Mouse (Mus musculus) limb, embryonic 11.5 days (tissue): ENCODE results near the gene Rab8b. TPM values are rescaled to one million over a fixed set of nuclear protein-coding genes. Genes with fewer than 3 reads are reported as not detected.
"Not testable (repeated sequence)": the region's sequence is repeated elsewhere in the genome, so short reads cannot be mapped to it uniquely, and the experiment has no call there.

ENCODE experiments used
- ATAC-seq: fragments of 200-750 bp; cut with Nextera tagmentation; 2 replicates; pipeline ENCODE4 v1.8.0; 2017; ENCODE audit warnings: low read depth; ENCODE audit not compliant: insufficient number of reproducible peaks, low FRiP score, low TSS enrichment
- DNase-seq: peaks from one replicate; pipeline ENCODE4 v3.0.0-alpha.2; 2015; ENCODE audit warnings: low spot score
- H3K27ac ChIP-seq: fragments of 300-500 bp; sonication (generic); replicated peaks from 2 replicates; pipeline ENCODE4 v1.5.1; 2014; ENCODE audit warnings: low read depth, mild to moderate bottlenecking, low read length
- H3K27me3 ChIP-seq: fragments of 300-500 bp; sonication (generic); 2 replicates; pipeline ENCODE4 v1.6.1; 2014; ENCODE audit warnings: mild to moderate bottlenecking, low read length, mixed read lengths; ENCODE audit not compliant: control insufficient read depth, insufficient read depth
- H3K36me3 ChIP-seq: fragments of 300-500 bp; sonication (generic); 2 replicates; pipeline ENCODE4 v1.6.1; 2014; ENCODE audit warnings: mild to moderate bottlenecking, low read length, moderate library complexity, mixed read lengths; ENCODE audit not compliant: control insufficient read depth, insufficient read depth
- H3K4me1 ChIP-seq: fragments of 300-500 bp; sonication (generic); 2 replicates; pipeline ENCODE4 v1.6.1; 2014; ENCODE audit warnings: low read length, mixed read lengths; ENCODE audit not compliant: control insufficient read depth, insufficient read depth
- H3K4me2 ChIP-seq: fragments of 300-500 bp; sonication (generic); 2 replicates; pipeline ENCODE4 v1.6.1; 2014; ENCODE audit warnings: low read depth, mild to moderate bottlenecking, moderate library complexity; ENCODE audit not compliant: severe bottlenecking
- H3K4me3 ChIP-seq: fragments of 300-500 bp; sonication (generic); 2 replicates; pipeline ENCODE4 v1.5.1; 2014; ENCODE audit warnings: low read depth, low read length
- H3K9ac ChIP-seq: fragments of 300-500 bp; sonication (generic); 2 replicates; pipeline ENCODE4 v1.6.1; 2014; ENCODE audit warnings: mild to moderate bottlenecking, low read length
- H3K9me3 ChIP-seq: fragments of 300-500 bp; sonication (generic); 2 replicates; pipeline ENCODE4 v1.6.1; 2016; ENCODE audit warnings: low read length; ENCODE audit not compliant: control insufficient read depth
- WGBS: fragments of 180-500 bp; shearing (Covaris S2); extraction: QIAGEN DNeasy Blood & Tissue Kit; methylation state at CpG from one replicate; pipeline ENCODE4 v1.1.7; 2014; 5-methylcytosine and 5-hydroxymethylcytosine counted together
- polyA plus RNA-seq: library from polyadenylated mRNA; unstranded; fragments of >200 nt; fragmentation: Nextera tagmentation; extraction: Ambion mirVana; gene quantifications from 2 replicates; pipeline ENCODE4 v1.2.1, GENCODE M21; 2014

Rab8b gene
- polyA plus RNA-seq, 1 experiment from 2014 or later = 15.2 TPM

- Histone ChIP-seq H3K36me3 (no peaks in the 10 kb centered on the region), H3K4me2 (no peak overlapping the region), H3K9me3 (no peaks in the 10 kb centered on the region), H3K27me3 (no peaks in the 10 kb centered on the region), H3K4me1 (peaks cover 8% of the 10 kb centered on the region; the same call in 1 of the 2 replicates), H3K4me3 (no peak overlapping the region), H3K27ac (no peak overlapping the region), H3K9ac (no peak overlapping the region)
- ATAC-seq (no peak), DNase-seq (no peak)
- WGBS = 90% methylated on average over 4 of the region's 4 CpGs
These were observed 20.0 kb downstream of the Rab8b start for GRCm38 (mm10) chr9:66899526-66899925.

- 80% methylated on average over 2 of the region's 2 CpGs for whole genome bisulfite sequencing
- H3K36me3 ChIP-seq = no peaks in the 10 kb centered on the region
These were observed 20.4 kb downstream of the Rab8b start for GRCm38 (mm10) chr9:66899072-66899471.

GRCm38 (mm10) chr9:66897851-66898250 is 21.6 kb downstream of the Rab8b start:
- DNase-seq = no peak
- Histone ChIP-seq H3K27me3 (no peaks in the 10 kb centered on the region), H3K4me2 (no peak overlapping the region), H3K4me3 (no peak overlapping the region), H3K27ac (no peak overlapping the region), H3K4me1 (peaks cover 8% of the 10 kb centered on the region; the same call in 1 of the 2 replicates), H3K9me3 (no peaks in the 10 kb centered on the region), H3K9ac (no peak overlapping the region), H3K36me3 (no peaks in the 10 kb centered on the region)
- 73% methylated on average over 6 of the region's 6 CpGs for WGBS
- no peak for ATAC-seq

More at GRCm38 (mm10) chr9:66899072-66899471, 20.4 kb downstream of the Rab8b start:
- Histone ChIP-seq H3K4me2 (no peak overlapping the region), H3K27me3 (no peaks in the 10 kb centered on the region), H3K4me3 (no peak overlapping the region), H3K4me1 (peaks cover 8% of the 10 kb centered on the region; the same call in 1 of the 2 replicates), H3K27ac (no peak overlapping the region), H3K9me3 (no peaks in the 10 kb centered on the region), H3K9ac (no peak overlapping the region)
- no peak for ATAC-seq
- no peak for DNase-seq

- WGBS = 60% methylated on average over 6 of the region's 6 CpGs
These were observed 22.5 kb downstream of the Rab8b start for GRCm38 (mm10) chr9:66896951-66897350.

GRCm38 (mm10) chr9:66895995-66896394 is 23.5 kb downstream of the Rab8b start:
- WGBS = 80% methylated on average over 5 of the region's 5 CpGs
- H3K4me2 ChIP-seq = no peak overlapping the region

More at GRCm38 (mm10) chr9:66896951-66897350, 22.5 kb downstream of the Rab8b start:
- no peak overlapping the region for H3K4me2 ChIP-seq
- no peak for DNase-seq
- H3K27ac ChIP-seq = no peak overlapping the region
- no peak overlapping the region for H3K4me3 ChIP-seq
- H3K27me3 ChIP-seq = no peaks in the 10 kb centered on the region
- H3K9me3 ChIP-seq = no peaks in the 10 kb centered on the region
- H3K9ac ChIP-seq = no peak overlapping the region
- ATAC-seq = no peak
- peaks cover 8% of the 10 kb centered on the region; the same call in 1 of the 2 replicates for H3K4me1 ChIP-seq
- no peaks in the 10 kb centered on the region for H3K36me3 ChIP-seq

GRCm38 (mm10) chr9:66895035-66895779 is 24.3 kb downstream of the Rab8b start:
- H3K27ac ChIP-seq = no peak overlapping the region
- H3K4me2 ChIP-seq = no peak overlapping the region
- H3K9ac ChIP-seq = no peak overlapping the region
- WGBS = 88% methylated on average over 10 of the region's 10 CpGs
- ATAC-seq = no peak
- no peaks in the 10 kb centered on the region for H3K36me3 ChIP-seq
- H3K4me3 ChIP-seq = no peak overlapping the region
- peaks cover 8% of the 10 kb centered on the region; the same call in 1 of the 2 replicates for H3K4me1 ChIP-seq
- DNase-seq = no peak
- no peaks in the 10 kb centered on the region for H3K9me3 ChIP-seq
- H3K27me3 ChIP-seq = no peaks in the 10 kb centered on the region

More at GRCm38 (mm10) chr9:66895995-66896394, 23.5 kb downstream of the Rab8b start:
- no peaks in the 10 kb centered on the region for H3K27me3 ChIP-seq
- H3K9ac ChIP-seq = no peak overlapping the region
- no peak overlapping the region for H3K4me3 ChIP-seq
- no peaks in the 10 kb centered on the region for H3K36me3 ChIP-seq
- H3K9me3 ChIP-seq = no peaks in the 10 kb centered on the region
- H3K4me1 ChIP-seq = peaks cover 8% of the 10 kb centered on the region; the same call in 1 of the 2 replicates
- no peak for ATAC-seq
- no peak for DNase-seq
- H3K27ac ChIP-seq = no peak overlapping the region

GRCm38 (mm10) chr9:66894421-66894820 is 25.1 kb downstream of the Rab8b start:
- Histone ChIP-seq H3K4me3 (no peak overlapping the region), H3K36me3 (no peaks in the 10 kb centered on the region), H3K9me3 (no peaks in the 10 kb centered on the region), H3K4me1 (peaks cover 8% of the 10 kb centered on the region; the same call in 1 of the 2 replicates), H3K9ac (no peak overlapping the region), H3K4me2 (no peak overlapping the region), H3K27ac (no peak overlapping the region), H3K27me3 (no peaks in the 10 kb centered on the region)
- ATAC-seq = no peak
- DNase-seq = no peak
- 93% methylated on average over 1 of the region's 1 CpGs for WGBS

GRCm38 (mm10) chr9:66892456-66892855 is 27.0 kb downstream of the Rab8b start:
- H3K27ac ChIP-seq, DNase-seq, H3K4me1 ChIP-seq, H3K27me3 ChIP-seq, H3K4me2 ChIP-seq, H3K4me3 ChIP-seq, H3K9ac ChIP-seq, H3K36me3 ChIP-seq, H3K9me3 ChIP-seq, ATAC-seq: not testable (repeated sequence)
- 96% methylated on average over 4 of the region's 4 CpGs for WGBS
